Comparison of ENCODE assay signal across 8 mouse cellular contexts in genomic region chr17:24960135-24960851, GRCm38 (mm10). TPM values are rescaled to one million over a fixed set of nuclear protein-coding genes. Genes with fewer than 3 reads are reported as not detected.
DNase-seq lines count a peak whose midpoint lies in the region; ATAC-seq and TF ChIP-seq lines count a peak whose summit lies in the region.

TSS of gene Jpt2 (minus strand) at chr17:24960689.

- no peak for TF ChIP-seq POLR2A in kidney, adult 2 months (IDR thresholded peaks at IDR 0.05; ENCODE audit: low read depth, low read length)
- peak; percentile 20; the same call in 1 of the 2 replicates for TF ChIP-seq POLR2A in small intestine, adult 2 months (IDR thresholded peaks at IDR 0.05; ENCODE audit: low read depth, low read length)

- no peaks in the 10 kb centered on the region for H3K27me3 ChIP-seq in embryonic facial prominence, embryonic 10.5 days (replicated peaks; ENCODE audit: low read depth, poor library complexity, severe bottlenecking)
- no peaks in the 10 kb centered on the region for H3K27me3 ChIP-seq in kidney, adult 2 months (replicated peaks; ENCODE audit: control insufficient read depth, insufficient read depth, low read length)
- H3K27me3 ChIP-seq in limb, embryonic 11.5 days (ENCODE audit: control insufficient read depth, insufficient read depth, low read length): no peaks in the 10 kb centered on the region
- H3K27me3 ChIP-seq in midbrain, embryonic 13.5 days: no peaks in the 10 kb centered on the region
- no peaks in the 10 kb centered on the region for H3K27me3 ChIP-seq in small intestine, adult 2 months (ENCODE audit: control insufficient read depth, insufficient read depth, low read length)

- peak; percentile 98 for DNase-seq in 3134 (ENCODE audit: extremely low read depth, insufficient read length, low spot score)
- DNase-seq in adrenal gland, postnatal 14 days: peak; percentile 99
- DNase-seq in embryonic facial prominence, embryonic 10.5 days (ENCODE audit: low spot score): peak; percentile 99
- no peak for DNase-seq in gonadal fat pad, adult 2 months (ENCODE audit: low read depth)
- DNase-seq in kidney, adult 2 months: peak; percentile 99
- DNase-seq in limb, embryonic 11.5 days (ENCODE audit: low spot score): peak; percentile 100

- under 1% methylated on average over 59 of the region's 59 CpGs for WGBS in embryonic facial prominence, embryonic 10.5 days
- 1% methylated on average over 53 of the region's 59 CpGs for WGBS in kidney, adult 2 months
- WGBS in limb, embryonic 11.5 days: under 1% methylated on average over 58 of the region's 59 CpGs
- under 1% methylated on average over 59 of the region's 59 CpGs for WGBS in midbrain, embryonic 13.5 days
- 1% methylated on average over 59 of the region's 59 CpGs for WGBS in small intestine, adult 2 months

- H3K4me2 ChIP-seq in limb, embryonic 11.5 days (ENCODE audit: low read depth, severe bottlenecking): peak within 1 kb of the TSS; percentile 73
- peak within 1 kb of the TSS; percentile 72 for H3K4me2 ChIP-seq in midbrain, embryonic 13.5 days (replicated peaks)

- peak; percentile 100 for ATAC-seq in limb, embryonic 11.5 days (ENCODE audit: insufficient number of reproducible peaks, low FRiP score, low TSS enrichment, low read depth)
- ATAC-seq in midbrain, embryonic 13.5 days: peak; percentile 100

- H3K9me3 ChIP-seq in embryonic facial prominence, embryonic 10.5 days: no peaks in the 10 kb centered on the region
- H3K9me3 ChIP-seq in limb, embryonic 11.5 days (ENCODE audit: control insufficient read depth, low read length): no peaks in the 10 kb centered on the region
- no peaks in the 10 kb centered on the region for H3K9me3 ChIP-seq in midbrain, embryonic 13.5 days

- peak within 1 kb of the TSS; percentile 98 for H3K9ac ChIP-seq in limb, embryonic 11.5 days (ENCODE audit: low read length)
- H3K9ac ChIP-seq in midbrain, embryonic 13.5 days (replicated peaks): peak within 1 kb of the TSS; percentile 79

- peaks cover 14% of the 10 kb centered on the region for H3K4me1 ChIP-seq in embryonic facial prominence, embryonic 10.5 days
- H3K4me1 ChIP-seq in kidney, adult 2 months (ENCODE audit: control insufficient read depth, insufficient read depth, low read length): peaks cover 2% of the 10 kb centered on the region; the same call in 1 of the 2 replicates
- H3K4me1 ChIP-seq in limb, embryonic 11.5 days (ENCODE audit: control insufficient read depth, insufficient read depth, low read length): peaks cover 5% of the 10 kb centered on the region; the same call in 1 of the 2 replicates
- H3K4me1 ChIP-seq in midbrain, embryonic 13.5 days (replicated peaks): peaks cover 18% of the 10 kb centered on the region
- peaks cover 2% of the 10 kb centered on the region; the same call in 1 of the 2 replicates for H3K4me1 ChIP-seq in small intestine, adult 2 months (ENCODE audit: control insufficient read depth, insufficient read depth, insufficient read length, low read length)

- peak within 1 kb of the TSS; percentile 98 for H3K27ac ChIP-seq in embryonic facial prominence, embryonic 10.5 days (replicated peaks)
- peak within 1 kb of the TSS; percentile 53 for H3K27ac ChIP-seq in kidney, adult 2 months (ENCODE audit: insufficient read depth, low read depth, low read length)
- peak within 1 kb of the TSS; percentile 76 for H3K27ac ChIP-seq in limb, embryonic 11.5 days (replicated peaks; ENCODE audit: low read depth, low read length)
- H3K27ac ChIP-seq in midbrain, embryonic 13.5 days: peak within 1 kb of the TSS; percentile 83
- peak within 1 kb of the TSS; percentile 70 for H3K27ac ChIP-seq in small intestine, adult 2 months (ENCODE audit: insufficient read depth, low read depth, low read length)

- peak within 1 kb of the TSS; percentile 96 for H3K4me3 ChIP-seq in embryonic facial prominence, embryonic 10.5 days
- peak within 1 kb of the TSS; percentile 80 for H3K4me3 ChIP-seq in kidney, adult 2 months (ENCODE audit: insufficient read depth, low read depth, low read length)
- peak within 1 kb of the TSS; percentile 93 for H3K4me3 ChIP-seq in limb, embryonic 11.5 days (ENCODE audit: low read depth, low read length)
- H3K4me3 ChIP-seq in midbrain, embryonic 13.5 days (replicated peaks): peak within 1 kb of the TSS; percentile 66
- peak within 1 kb of the TSS; percentile 94 for H3K4me3 ChIP-seq in small intestine, adult 2 months (ENCODE audit: low read depth, low read length)

- peaks cover 68% of the 10 kb centered on the region for H3K36me3 ChIP-seq in embryonic facial prominence, embryonic 10.5 days (replicated peaks)
- H3K36me3 ChIP-seq in kidney, adult 2 months (ENCODE audit: control insufficient read depth, insufficient read depth, low read length): no peaks in the 10 kb centered on the region; the same call in 1 of the 2 replicates
- peaks cover 26% of the 10 kb centered on the region; the same call in 1 of the 2 replicates for H3K36me3 ChIP-seq in limb, embryonic 11.5 days (ENCODE audit: control insufficient read depth, insufficient read depth, low read length)
- H3K36me3 ChIP-seq in midbrain, embryonic 13.5 days: peaks cover 41% of the 10 kb centered on the region
- peaks cover 28% of the 10 kb centered on the region for H3K36me3 ChIP-seq in small intestine, adult 2 months (ENCODE audit: control insufficient read depth, insufficient read depth, low read length)

- no peak; the same call in 1 of the 2 replicates for TF ChIP-seq CTCF in kidney, adult 2 months (conservative IDR thresholded peaks at IDR 0.05; ENCODE audit: insufficient read depth, insufficient read length, low read depth, low read length)
- no peak for TF ChIP-seq CTCF in small intestine, adult 2 months (IDR thresholded peaks at IDR 0.05; ENCODE audit: extremely low read depth, insufficient read length, insufficient replicate concordance, low read depth, low read length)

RNA-seq across cellular contexts. Expression of gene Jpt2, which starts in this region (rescaled TPM):
- 33.9 and 45.2 TPM in 2 replicates for total RNA-seq in adrenal gland, postnatal 14 days (2021)
- polyA plus RNA-seq in embryonic facial prominence, embryonic 10.5 days (2016; fragmentation: Nextera tagmentation; extraction: Ambion mirVana): 386 and 400 TPM in 2 replicates
- polyA plus RNA-seq in gonadal fat pad, adult 2 months (2012; rRNA removed): 40.0 and 54.9 TPM in 2 replicates
- 23.8 and 31.0 TPM in 2 replicates for polyA plus RNA-seq in kidney, adult 2 months (2012; rRNA removed)
- 201 and 259 TPM in 2 replicates for polyA plus RNA-seq in limb, embryonic 11.5 days (2014; fragmentation: Nextera tagmentation; extraction: Ambion mirVana)
- 146 and 161 TPM in 2 replicates for polyA plus RNA-seq in midbrain, embryonic 13.5 days (2015; fragmentation: Nextera tagmentation; extraction: Ambion mirVana)
- polyA plus RNA-seq in small intestine, adult 2 months (2012; rRNA removed): 13.3 and 18.2 TPM in 2 replicates
